Mouse (Mus musculus) heart, embryonic 14.5 days (tissue): ENCODE measurements around the gene Tmem267. TPM values are rescaled to one million over a fixed set of nuclear protein-coding genes. Genes with fewer than 3 reads are reported as not detected.
"Not testable (repeated sequence)": the region's sequence is repeated elsewhere in the genome, so short reads cannot be mapped to it uniquely, and the experiment has no call there.

ENCODE experiments used
- ATAC-seq: fragments of 200-750 bp; cut with Nextera tagmentation; 2 replicates; pipeline ENCODE4 v1.8.0; 2017; ENCODE audit warnings: low read depth, moderate TSS enrichment; ENCODE audit not compliant: insufficient number of reproducible peaks, insufficient read depth, low FRiP score
- H3K27ac ChIP-seq, 2 experiments: fragments of 200-500 bp in 1 of 2; fragments of 300-500 bp in 1 of 2; sonication (generic) in 1 of 2; replicated peaks in 1 of 2; 2 replicates each; pipeline ENCODE4 v1.5.1; 2012 to 2014; ENCODE audit warnings: low read depth in 2 of 2, low read length in 2 of 2, control low read depth in 1 of 2, mild to moderate bottlenecking in 1 of 2, mixed read lengths in 1 of 2; ENCODE audit not compliant: control insufficient read depth in 1 of 2, insufficient read depth in 1 of 2
- H3K27me3 ChIP-seq: fragments of 300-500 bp; sonication (generic); 2 replicates; pipeline ENCODE4 v1.6.1; 2014; ENCODE audit warnings: mild to moderate bottlenecking, low read length, control low read depth; ENCODE audit not compliant: control insufficient read depth, insufficient read depth
- H3K36me3 ChIP-seq: fragments of 300-500 bp; sonication (generic); 2 replicates; pipeline ENCODE4 v1.6.1; 2014; ENCODE audit warnings: mild to moderate bottlenecking, control low read depth, low read length, mixed read lengths; ENCODE audit not compliant: control insufficient read depth, insufficient read depth
- H3K4me1 ChIP-seq, 2 experiments: fragments of 200-500 bp in 1 of 2; fragments of 300-500 bp in 1 of 2; sonication (generic) in 1 of 2; 2 replicates each; pipeline ENCODE4 v1.6.1; 2012 to 2014; ENCODE audit warnings: low read length in 2 of 2, control low read depth in 1 of 2, mixed read lengths in 1 of 2; ENCODE audit not compliant: control insufficient read depth in 2 of 2, insufficient read depth in 2 of 2
- H3K4me2 ChIP-seq: fragments of 300-500 bp; sonication (generic); 2 replicates; pipeline ENCODE4 v1.6.1; 2014; ENCODE audit warnings: mild to moderate bottlenecking, low read length
- H3K4me3 ChIP-seq, 2 experiments: fragments of 200-500 bp in 1 of 2; fragments of 300-500 bp in 1 of 2; sonication (generic) in 1 of 2; 2 replicates each; pipeline ENCODE4 v1.5.1; 2012 to 2014; ENCODE audit warnings: low read length in 2 of 2, mild to moderate bottlenecking in 2 of 2, control low read depth in 1 of 2, low read depth in 1 of 2, moderate library complexity in 1 of 2; ENCODE audit not compliant: control insufficient read depth in 1 of 2, insufficient read depth in 1 of 2
- H3K9ac ChIP-seq: fragments of 300-500 bp; sonication (generic); 2 replicates; pipeline ENCODE4 v1.6.1; 2014; ENCODE audit warnings: mild to moderate bottlenecking, low read length
- H3K9me3 ChIP-seq: fragments of 300-500 bp; sonication (generic); 2 replicates; pipeline ENCODE4 v1.6.1; 2016; ENCODE audit warnings: low read length, control low read depth; ENCODE audit not compliant: control insufficient read depth
- WGBS: fragments of 180-500 bp; shearing (Covaris S2); extraction: QIAGEN DNeasy Blood & Tissue Kit; methylation state at CpG from one replicate; pipeline ENCODE4 v1.1.7; 2014; 5-methylcytosine and 5-hydroxymethylcytosine counted together
- polyA plus RNA-seq: library from polyadenylated mRNA; unstranded; fragments of >200 nt; fragmentation: Nextera tagmentation; extraction: Ambion mirVana; gene quantifications from 2 replicates; pipeline ENCODE4 v1.2.1, GENCODE M21; 2014

The Tmem267 gene
- polyA plus RNA-seq, 1 experiment from 2014 or later, result 1.7 TPM

GRCm38 (mm10) chr13:119476631-119477030 lies 11.2 kb upstream of the Tmem267 start:
- no peak overlapping the region for H3K9ac ChIP-seq
- ATAC-seq, result no peak
- H3K4me3 ChIP-seq, result no peak overlapping the region
- no peak overlapping the region for H3K27ac ChIP-seq
- H3K4me1 ChIP-seq, result no peaks in the 10 kb centered on the region
- H3K9me3 ChIP-seq, result no peaks in the 10 kb centered on the region
- H3K36me3 ChIP-seq, result peaks cover 90% of the 10 kb centered on the region
- H3K4me2 ChIP-seq, result no peak overlapping the region
- WGBS, result 42% methylated on average over 9 of the region's 9 CpGs
- H3K27me3 ChIP-seq, result no peaks in the 10 kb centered on the region

GRCm38 (mm10) chr13:119477789-119478188 lies 10.1 kb upstream of the Tmem267 start:
- H3K4me2 ChIP-seq, result no peak overlapping the region
- H3K9me3 ChIP-seq, result no peaks in the 10 kb centered on the region
- no peaks in the 10 kb centered on the region for H3K27me3 ChIP-seq
- no peak overlapping the region for H3K4me3 ChIP-seq
- peaks cover 90% of the 10 kb centered on the region for H3K36me3 ChIP-seq
- H3K9ac ChIP-seq, result no peak overlapping the region
- 84% methylated on average over 2 of the region's 2 CpGs for WGBS
- no peak for ATAC-seq
- H3K27ac ChIP-seq, result no peak overlapping the region
- no peaks in the 10 kb centered on the region for H3K4me1 ChIP-seq

GRCm38 (mm10) chr13:119487354-119487753 lies 485 bp upstream of the Tmem267 start:
- peaks cover 8% of the 10 kb centered on the region for H3K9me3 ChIP-seq
- no peak for ATAC-seq
- H3K4me2 ChIP-seq, result no peak overlapping the region
- H3K27me3 ChIP-seq, result no peaks in the 10 kb centered on the region
- H3K36me3 ChIP-seq, result peaks cover 40% of the 10 kb centered on the region
- no peak overlapping the region for H3K9ac ChIP-seq
- H3K4me1 ChIP-seq, result no peaks in the 10 kb centered on the region
- 42% methylated on average over 7 of the region's 7 CpGs for WGBS
- H3K27ac ChIP-seq, result no peak overlapping the region
- H3K4me3 ChIP-seq, result no peak overlapping the region

GRCm38 (mm10) chr13:119492083-119492482 lies 4.2 kb downstream of the Tmem267 start:
- not testable (repeated sequence) for H3K36me3 ChIP-seq, H3K27ac ChIP-seq, H3K4me2 ChIP-seq, H3K4me3 ChIP-seq, ATAC-seq, H3K9ac ChIP-seq, H3K27me3 ChIP-seq, H3K4me1 ChIP-seq
- peaks cover 13% of the 10 kb centered on the region for H3K9me3 ChIP-seq
- WGBS, result 83% methylated on average over 10 of the region's 10 CpGs

GRCm38 (mm10) chr13:119494938-119495337 lies 7.1 kb downstream of the Tmem267 start:
- H3K36me3 ChIP-seq, ATAC-seq, H3K4me2 ChIP-seq, H3K27ac ChIP-seq, H3K27me3 ChIP-seq, H3K9ac ChIP-seq, H3K4me1 ChIP-seq, H3K4me3 ChIP-seq: not testable (repeated sequence)
- peaks cover 11% of the 10 kb centered on the region for H3K9me3 ChIP-seq
- 90% methylated on average over 9 of the region's 22 CpGs for WGBS

GRCm38 (mm10) chr13:119596321-119597211 lies 108.7 kb downstream of the Tmem267 start:
- not testable (repeated sequence) for H3K4me3 ChIP-seq, H3K36me3 ChIP-seq, H3K27ac ChIP-seq, H3K9ac ChIP-seq, H3K4me1 ChIP-seq, H3K27me3 ChIP-seq, H3K4me2 ChIP-seq
- 71% methylated on average over 14 of the region's 16 CpGs for WGBS
- H3K9me3 ChIP-seq, result peaks cover 19% of the 10 kb centered on the region
- peak; percentile 91 for ATAC-seq

- ATAC-seq, H3K36me3 ChIP-seq, H3K9ac ChIP-seq, H3K4me2 ChIP-seq, H3K4me3 ChIP-seq, H3K4me1 ChIP-seq, H3K27me3 ChIP-seq, H3K27ac ChIP-seq: not testable (repeated sequence)
- peaks cover 21% of the 10 kb centered on the region for H3K9me3 ChIP-seq
These were observed 110.6 kb downstream of the Tmem267 start for GRCm38 (mm10) chr13:119598466-119598865.

- H3K27me3 ChIP-seq, H3K9ac ChIP-seq, H3K36me3 ChIP-seq, H3K4me1 ChIP-seq, H3K4me3 ChIP-seq, ATAC-seq, H3K4me2 ChIP-seq, H3K27ac ChIP-seq: not testable (repeated sequence)
- WGBS, result 82% methylated on average over 9 of the region's 12 CpGs
- peaks cover 21% of the 10 kb centered on the region for H3K9me3 ChIP-seq
These were observed 111.2 kb downstream of the Tmem267 start for GRCm38 (mm10) chr13:119599066-119599465.
